Mouse (Mus musculus) left cerebral cortex, postnatal 4 days (tissue): ENCODE measurements around the gene Mipol1. TPM values are rescaled to one million over a fixed set of nuclear protein-coding genes. Genes with fewer than 3 reads are reported as not detected.
"Not testable (repeated sequence)": the region's sequence is repeated elsewhere in the genome, so short reads cannot be mapped to it uniquely, and the experiment has no call there.

ENCODE experiments used
- DNase-seq: peaks from one replicate; pipeline ENCODE4 v3.0.0-alpha.2; 2022
- intact Hi-C: fragments of 180-260 bp; cut with DNase I; formaldehyde crosslinking; loops from one replicate; pipeline ENCODE4 v1.15.1; 2025
- total RNA-seq, 2 experiments: library from RNA; stranded (reverse); gene quantifications; 2 replicates each; pipeline ENCODE4 v1.2.3; 2021

Mipol1 gene
- total RNA-seq, 2 experiments from 2014 or later, result 4.6 to 5.1 TPM

GRCm38 (mm10) chr12:57409976-57410375, 179.7 kb downstream of the Mipol1 start:
- intact Hi-C loops, result no loop called here
- DNase-seq, result no peak

- no peak for DNase-seq
These were observed 183.6 kb downstream of the Mipol1 start for GRCm38 (mm10) chr12:57413833-57414232.

GRCm38 (mm10) chr12:57424902-57425301, 194.7 kb downstream of the Mipol1 start:
- intact Hi-C loops, result no loop called here

More at GRCm38 (mm10) chr12:57413833-57414232, 183.6 kb downstream of the Mipol1 start:
- intact Hi-C loops, result no loop called here

GRCm38 (mm10) chr12:57428243-57428642, 198.0 kb downstream of the Mipol1 start:
- intact Hi-C loops, result no loop called here
- no peak for DNase-seq

More at GRCm38 (mm10) chr12:57424902-57425301, 194.7 kb downstream of the Mipol1 start:
- DNase-seq, result no peak

- no peak for DNase-seq
- intact Hi-C loops, result no loop called here
These were observed 198.5 kb downstream of the Mipol1 start for GRCm38 (mm10) chr12:57428767-57429166.

GRCm38 (mm10) chr12:57436939-57437659, 206.9 kb downstream of the Mipol1 start:
- intact Hi-C loops, DNase-seq: not testable (repeated sequence)

GRCm38 (mm10) chr12:57444281-57444903, 214.2 kb downstream of the Mipol1 start:
- intact Hi-C loops, result no loop called here
- DNase-seq, result no peak

GRCm38 (mm10) chr12:57447331-57447730, 217.1 kb downstream of the Mipol1 start:
- DNase-seq, result no peak
- intact Hi-C loops, result no loop called here

GRCm38 (mm10) chr12:57449299-57449698, 219.1 kb downstream of the Mipol1 start:
- no peak for DNase-seq
- intact Hi-C loops, result no loop called here

- DNase-seq, result no peak
- intact Hi-C loops, result no loop called here
These were observed 219.9 kb downstream of the Mipol1 start for GRCm38 (mm10) chr12:57450017-57450583.

GRCm38 (mm10) chr12:57456911-57457310, 226.7 kb downstream of the Mipol1 start:
- intact Hi-C loops, result no loop called here
- DNase-seq, result no peak

- intact Hi-C loops, result no loop called here
- no peak for DNase-seq
These were observed 227.1 kb downstream of the Mipol1 start for GRCm38 (mm10) chr12:57457339-57457738.

- intact Hi-C loops, result no loop called here
- DNase-seq, result no peak
These were observed 234.5 kb downstream of the Mipol1 start for GRCm38 (mm10) chr12:57464520-57465334.

- DNase-seq, result no peak
- intact Hi-C loops, result no loop called here
These were observed 241.6 kb downstream of the Mipol1 start for GRCm38 (mm10) chr12:57471786-57472185.

- intact Hi-C loops, result no loop called here
- DNase-seq, result no peak
These were observed 246.6 kb downstream of the Mipol1 start for GRCm38 (mm10) chr12:57476876-57477275.

GRCm38 (mm10) chr12:57481823-57482222, 251.6 kb downstream of the Mipol1 start:
- intact Hi-C loops, result no loop called here
- DNase-seq, result no peak

- intact Hi-C loops, result no loop called here
- no peak for DNase-seq
These were observed 266.3 kb downstream of the Mipol1 start for GRCm38 (mm10) chr12:57496347-57497119.

GRCm38 (mm10) chr12:57500246-57500645, 270.0 kb downstream of the Mipol1 start:
- intact Hi-C loops, result no loop called here

GRCm38 (mm10) chr12:57505329-57505728, 275.1 kb downstream of the Mipol1 start:
- intact Hi-C loops, result no loop called here
- no peak for DNase-seq

More at GRCm38 (mm10) chr12:57500246-57500645, 270.0 kb downstream of the Mipol1 start:
- DNase-seq, result no peak

GRCm38 (mm10) chr12:57508938-57509337, 278.7 kb downstream of the Mipol1 start:
- DNase-seq, result no peak
- intact Hi-C loops, result no loop called here
